Mouse (Mus musculus): ENCODE data around the gene Gm28053.

- TF ChIP-seq CTCF (IDR thresholded peaks at IDR 0.05; ENCODE audit: extremely low read depth, insufficient read depth, insufficient read length, insufficient replicate concordance) (no peak), POLR2A (IDR thresholded peaks at IDR 0.05; ENCODE audit: low read depth, low read length) (no peak)
These were observed 5.1 kb downstream of the Gm28053 start for GRCm38 (mm10) chr6:48723468-48723867.
